Mouse (Mus musculus): ENCODE results near the gene Ankrd60. TPM values are rescaled to one million over a fixed set of nuclear protein-coding genes. Genes with fewer than 3 reads are reported as not detected.

Gene Ankrd60
- total RNA-seq, 2 experiments from 2014 or later, result not detected

Other genes with a start within 250 kb of the Ankrd60 start
- gene 1700021F07Rik, start 55.8 kb downstream of the Ankrd60 start, total RNA-seq (2021), result not detected
- gene Rab22a, start 81.4 kb upstream of the Ankrd60 start, total RNA-seq (2021), result 10 to 100 TPM; 27.1 to 27.8 TPM
- not detected for gene 1700010B08Rik, start 141.1 kb upstream of the Ankrd60 start, total RNA-seq (2021)
- gene Vapb, start 159.1 kb upstream of the Ankrd60 start, total RNA-seq (2021), result 100 to 1,000 TPM; 114 to 126 TPM